Mouse (Mus musculus) heart, embryonic 12.5 days (tissue): ENCODE measurements around the gene Gse1. TPM values are rescaled to one million over a fixed set of nuclear protein-coding genes. Genes with fewer than 3 reads are reported as not detected.
A peak's percentile ranks its signal among the peaks of the same experiment; 100 is the strongest.

ENCODE experiments used
- ATAC-seq: fragments of 200-750 bp; cut with Nextera tagmentation; 2 replicates; pipeline ENCODE4 v1.8.0; 2017; ENCODE audit warnings: moderate TSS enrichment, moderate library complexity; ENCODE audit not compliant: insufficient number of reproducible peaks, low FRiP score
- H3K27ac ChIP-seq: fragments of 300-500 bp; sonication (generic); 2 replicates; pipeline ENCODE4 v1.5.1; 2016; ENCODE audit warnings: mild to moderate bottlenecking, moderate library complexity; ENCODE audit not compliant: poor library complexity, severe bottlenecking
- H3K27me3 ChIP-seq: fragments of 300-500 bp; sonication (generic); replicated peaks from 2 replicates; pipeline ENCODE4 v1.6.1; 2016; ENCODE audit warnings: mild to moderate bottlenecking, moderate library complexity
- H3K36me3 ChIP-seq: fragments of 300-500 bp; sonication (generic); 2 replicates; pipeline ENCODE4 v1.6.1; 2016; ENCODE audit warnings: mild to moderate bottlenecking, moderate library complexity
- H3K4me1 ChIP-seq: fragments of 300-500 bp; sonication (generic); replicated peaks from 2 replicates; pipeline ENCODE4 v1.6.1; 2016; ENCODE audit warnings: mild to moderate bottlenecking
- H3K4me2 ChIP-seq: fragments of 300-500 bp; sonication (generic); 2 replicates; pipeline ENCODE4 v1.6.1; 2016; ENCODE audit warnings: mild to moderate bottlenecking, moderate library complexity
- H3K4me3 ChIP-seq: fragments of 300-500 bp; sonication (generic); 2 replicates; pipeline ENCODE4 v1.5.1; 2016; ENCODE audit warnings: mild to moderate bottlenecking
- H3K9ac ChIP-seq: fragments of 300-500 bp; sonication (generic); 2 replicates; pipeline ENCODE4 v1.6.1; 2016; ENCODE audit warnings: mild to moderate bottlenecking, moderate library complexity
- H3K9me3 ChIP-seq: fragments of 300-500 bp; sonication (generic); replicated peaks from 2 replicates; pipeline ENCODE4 v1.6.1; 2016; ENCODE audit warnings: mild to moderate bottlenecking, moderate library complexity
- WGBS: fragments of 180-500 bp; shearing (Covaris S2); methylation state at CpG from one replicate; pipeline ENCODE4 v1.1.7; 2016; 5-methylcytosine and 5-hydroxymethylcytosine counted together
- polyA plus RNA-seq: library from polyadenylated mRNA; unstranded; fragments of >200 nt; fragmentation: Nextera tagmentation; extraction: Ambion mirVana; gene quantifications from 2 replicates; pipeline ENCODE4 v1.2.1, GENCODE M21; 2016

Gene Gse1
- polyA plus RNA-seq, 1 experiment from 2014 or later = 14.0 TPM

DNA sequence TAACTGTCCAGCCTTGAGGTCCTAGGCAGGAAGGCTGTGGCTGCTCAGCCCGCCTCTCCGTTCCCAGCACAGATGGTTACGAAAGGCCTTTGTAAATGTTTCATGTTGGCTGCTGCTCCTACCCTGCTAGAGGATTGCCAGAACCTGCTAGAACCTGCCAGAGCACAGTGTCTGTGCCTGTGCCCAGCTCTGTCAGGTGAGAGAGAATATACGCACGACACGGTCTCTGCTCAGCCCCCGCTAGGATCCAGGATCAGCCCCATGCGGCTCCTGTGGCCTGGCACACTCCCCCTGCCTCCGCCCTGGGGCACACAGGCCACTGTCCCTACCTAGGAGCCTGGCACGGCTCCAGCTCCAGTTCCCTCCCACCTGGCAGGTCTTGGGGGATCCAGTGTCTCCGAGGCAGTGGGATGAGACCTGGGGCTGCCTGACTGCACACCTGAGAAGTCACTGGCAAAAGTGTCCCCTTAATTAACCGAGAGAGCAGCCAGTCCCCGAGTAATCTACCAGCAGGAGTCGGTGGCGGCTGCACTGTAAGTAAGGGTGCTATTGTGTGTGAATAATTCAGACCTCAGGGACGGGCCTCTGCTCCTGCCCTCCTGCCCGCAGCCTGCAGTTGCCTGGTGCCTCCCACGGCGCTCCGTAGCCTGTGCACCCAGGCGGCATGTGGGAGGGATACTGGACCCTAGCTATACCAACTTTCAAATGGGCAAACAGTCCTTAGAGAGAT lies 209.6 kb downstream of the Gse1 start:
- WGBS = 83% methylated on average over 21 of the region's 21 CpGs
- peaks cover 6% of the 10 kb centered on the region for H3K9me3 ChIP-seq
- no peaks in the 10 kb centered on the region for H3K36me3 ChIP-seq
- H3K27me3 ChIP-seq = peaks cover 31% of the 10 kb centered on the region
- no peak overlapping the region for H3K4me2 ChIP-seq
- no peak overlapping the region for H3K9ac ChIP-seq
- H3K4me1 ChIP-seq = peaks cover 37% of the 10 kb centered on the region
- H3K27ac ChIP-seq = no peak overlapping the region
- no peak for ATAC-seq
- H3K4me3 ChIP-seq = no peak overlapping the region

DNA sequence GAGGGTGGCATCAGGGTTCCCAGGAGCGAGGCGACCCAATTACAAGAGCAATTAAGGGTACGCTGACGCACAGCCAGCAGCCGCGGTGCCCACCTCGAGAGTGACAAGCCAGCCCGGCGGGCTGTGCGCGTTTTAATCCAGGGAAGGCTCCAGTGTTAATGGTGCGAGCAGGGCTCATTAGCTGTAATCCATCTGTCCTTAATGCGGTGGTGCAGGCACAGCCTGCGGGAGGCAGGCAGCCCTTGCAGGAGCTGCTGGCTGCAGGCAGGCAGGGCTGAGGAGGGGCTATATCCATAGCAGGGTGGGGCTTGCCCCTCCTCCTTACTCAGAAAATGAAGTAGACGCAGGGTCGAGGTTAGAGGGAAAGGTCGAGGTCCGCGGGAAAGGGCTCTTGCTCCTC lies 211.1 kb downstream of the Gse1 start:
- peaks cover 31% of the 10 kb centered on the region for H3K27me3 ChIP-seq
- H3K9me3 ChIP-seq = no peaks in the 10 kb centered on the region
- no peak overlapping the region for H3K9ac ChIP-seq
- peak overlapping the region; percentile 14; the same call in 1 of the 2 replicates for H3K4me2 ChIP-seq
- H3K36me3 ChIP-seq = no peaks in the 10 kb centered on the region
- H3K4me1 ChIP-seq = peaks cover 40% of the 10 kb centered on the region
- ATAC-seq = no peak
- 19% methylated on average over 19 of the region's 19 CpGs for WGBS
- H3K4me3 ChIP-seq = no peak overlapping the region
- no peak overlapping the region for H3K27ac ChIP-seq

- no peak overlapping the region for H3K4me2 ChIP-seq
- ATAC-seq = no peak
- no peaks in the 10 kb centered on the region for H3K36me3 ChIP-seq
- H3K4me1 ChIP-seq = peaks cover 44% of the 10 kb centered on the region
- 91% methylated on average over 12 of the region's 12 CpGs for WGBS
- no peak overlapping the region for H3K9ac ChIP-seq
- H3K9me3 ChIP-seq = no peaks in the 10 kb centered on the region
- H3K27me3 ChIP-seq = peaks cover 31% of the 10 kb centered on the region
- H3K4me3 ChIP-seq = no peak overlapping the region
- H3K27ac ChIP-seq = no peak overlapping the region
Observed at GRCm38 (mm10) chr8:120440739-120441138, 212.5 kb downstream of the Gse1 start.

DNA sequence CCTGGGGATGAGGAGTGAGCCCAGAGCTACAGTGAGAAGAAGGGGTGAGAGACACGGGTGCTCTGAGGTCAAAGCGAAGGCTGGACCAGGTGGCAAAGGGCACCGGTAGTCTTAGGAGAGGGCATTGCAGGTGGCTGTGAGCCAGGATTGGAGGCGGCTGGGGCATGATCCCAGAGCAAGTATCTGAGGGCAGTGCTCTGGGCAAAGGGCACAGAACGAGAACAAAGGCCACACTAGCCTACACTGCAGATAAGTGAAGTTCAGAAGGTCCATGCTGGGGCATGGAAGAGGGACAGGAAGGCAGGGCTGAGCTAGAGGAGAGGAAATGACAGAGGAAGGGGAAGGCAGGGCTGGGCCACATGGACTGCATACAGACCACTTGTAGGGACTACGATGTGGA lies 213.4 kb downstream of the Gse1 start:
- WGBS = 67% methylated on average over 6 of the region's 6 CpGs
- Histone ChIP-seq H3K4me2 (no peak overlapping the region), H3K36me3 (no peaks in the 10 kb centered on the region), H3K27me3 (peaks cover 23% of the 10 kb centered on the region), H3K27ac (no peak overlapping the region), H3K9me3 (no peaks in the 10 kb centered on the region), H3K4me1 (peaks cover 37% of the 10 kb centered on the region), H3K4me3 (no peak overlapping the region), H3K9ac (no peak overlapping the region)
- no peak for ATAC-seq

GRCm38 (mm10) chr8:120442306-120443003 lies 214.2 kb downstream of the Gse1 start:
- no peak overlapping the region for H3K27ac ChIP-seq
- peaks cover 35% of the 10 kb centered on the region for H3K4me1 ChIP-seq
- H3K36me3 ChIP-seq = no peaks in the 10 kb centered on the region
- no peak overlapping the region for H3K4me2 ChIP-seq
- 23% methylated on average over 4 of the region's 4 CpGs for WGBS
- peaks cover 22% of the 10 kb centered on the region for H3K27me3 ChIP-seq
- H3K4me3 ChIP-seq = no peak overlapping the region
- H3K9me3 ChIP-seq = no peaks in the 10 kb centered on the region
- H3K9ac ChIP-seq = no peak overlapping the region
- 0 out of 2 replicates have a peak, but pooled peaks have one; percentile 4 for ATAC-seq

GRCm38 (mm10) chr8:120445249-120445648 lies 217.0 kb downstream of the Gse1 start:
- Histone ChIP-seq H3K4me3 (no peak overlapping the region), H3K36me3 (no peaks in the 10 kb centered on the region), H3K9me3 (no peaks in the 10 kb centered on the region), H3K4me2 (no peak overlapping the region), H3K27me3 (0 out of 2 replicates have a peak, but pooled peaks cover 7% of the 10 kb centered on the region), H3K27ac (no peak overlapping the region), H3K9ac (no peak overlapping the region), H3K4me1 (peaks cover 40% of the 10 kb centered on the region)
- no peak for ATAC-seq
- 61% methylated on average over 10 of the region's 10 CpGs for WGBS

GRCm38 (mm10) chr8:120448131-120448530 lies 219.9 kb downstream of the Gse1 start:
- no peak overlapping the region for H3K9ac ChIP-seq
- H3K27me3 ChIP-seq = 0 out of 2 replicates have a peak, but pooled peaks cover 4% of the 10 kb centered on the region
- H3K9me3 ChIP-seq = no peaks in the 10 kb centered on the region
- ATAC-seq = no peak
- peaks cover 20% of the 10 kb centered on the region for H3K4me1 ChIP-seq
- H3K27ac ChIP-seq = no peak overlapping the region
- no peak overlapping the region for H3K4me2 ChIP-seq
- H3K4me3 ChIP-seq = no peak overlapping the region
- no peaks in the 10 kb centered on the region for H3K36me3 ChIP-seq
- 86% methylated on average over 6 of the region's 6 CpGs for WGBS

DNA sequence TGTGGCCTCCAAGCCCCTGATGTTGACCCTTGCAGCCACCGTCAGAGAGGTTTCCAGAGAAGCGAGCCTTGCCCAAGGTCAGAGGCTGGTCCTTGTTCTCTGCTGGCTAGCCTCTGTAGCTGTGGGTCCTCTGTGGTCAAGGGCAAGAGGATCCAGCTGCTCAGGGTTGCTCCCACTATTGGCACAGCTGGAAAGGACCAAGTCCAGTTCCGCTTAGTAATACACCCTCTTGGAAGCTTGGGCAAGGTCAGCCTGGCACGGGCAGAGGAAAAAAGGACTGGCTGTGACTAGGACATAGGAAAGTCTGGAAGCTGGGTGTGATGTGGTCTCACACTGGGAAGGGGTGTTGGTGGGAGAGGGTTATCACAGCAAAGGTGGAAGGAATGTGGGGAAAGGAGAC lies 220.9 kb downstream of the Gse1 start:
- Histone ChIP-seq H3K9ac (no peak overlapping the region; the same call in 1 of the 2 replicates), H3K27me3 (0 out of 2 replicates have a peak, but pooled peaks cover 4% of the 10 kb centered on the region), H3K27ac (no peak overlapping the region), H3K9me3 (no peaks in the 10 kb centered on the region), H3K4me1 (peaks cover 27% of the 10 kb centered on the region), H3K4me2 (no peak overlapping the region), H3K4me3 (no peak overlapping the region), H3K36me3 (no peaks in the 10 kb centered on the region)
- no peak for ATAC-seq
- WGBS = 82% methylated on average over 4 of the region's 4 CpGs

DNA sequence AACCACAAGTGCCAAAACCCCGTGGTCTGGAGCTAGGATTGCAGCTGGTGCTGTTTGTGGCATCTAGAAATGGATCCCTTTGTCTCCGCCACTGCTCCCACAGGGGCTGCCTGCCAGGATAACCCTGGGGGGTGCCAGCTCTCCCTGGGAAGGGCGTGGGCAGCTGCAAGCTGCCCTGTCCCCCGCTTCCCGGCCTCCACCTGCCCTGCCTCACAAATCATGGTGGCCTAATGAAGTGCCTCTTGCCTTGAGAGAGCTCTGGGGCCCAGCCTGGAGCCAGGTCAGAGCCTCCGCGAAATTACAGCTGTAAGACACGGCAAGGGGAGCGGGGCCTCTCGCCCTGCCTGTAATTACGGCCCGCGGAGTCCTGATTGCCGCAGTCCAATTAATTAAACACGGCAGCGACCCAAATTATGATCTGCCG lies 221.4 kb downstream of the Gse1 start:
- H3K4me3 ChIP-seq = no peak overlapping the region
- H3K9me3 ChIP-seq = no peaks in the 10 kb centered on the region
- no peaks in the 10 kb centered on the region for H3K36me3 ChIP-seq
- H3K9ac ChIP-seq = no peak overlapping the region; the same call in 1 of the 2 replicates
- no peak for ATAC-seq
- peak overlapping the region; percentile 23 for H3K4me2 ChIP-seq
- no peak overlapping the region for H3K27ac ChIP-seq
- H3K27me3 ChIP-seq = 0 out of 2 replicates have a peak, but pooled peaks cover 4% of the 10 kb centered on the region
- H3K4me1 ChIP-seq = peaks cover 32% of the 10 kb centered on the region
- 49% methylated on average over 17 of the region's 17 CpGs for WGBS

DNA sequence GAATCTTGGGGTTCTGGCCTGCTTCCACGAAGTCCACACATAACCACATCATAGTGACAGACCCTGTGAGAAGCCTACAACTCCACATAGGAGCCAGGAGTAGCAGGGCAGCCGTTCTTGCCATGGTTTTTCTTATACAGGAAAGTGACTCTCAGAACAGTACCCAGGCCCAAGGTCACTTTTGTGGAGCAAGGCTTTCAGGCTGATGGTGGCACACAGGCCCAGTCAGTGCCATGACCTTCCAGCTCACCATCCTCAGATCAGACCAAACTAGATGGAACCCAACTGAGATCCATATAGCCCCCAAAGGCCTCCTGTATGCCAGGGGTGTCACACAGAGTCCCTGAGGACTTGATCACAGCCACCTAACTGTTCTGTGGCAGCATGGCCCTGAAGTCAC lies 223.9 kb downstream of the Gse1 start:
- no peak overlapping the region for H3K27ac ChIP-seq
- ATAC-seq = no peak
- H3K36me3 ChIP-seq = no peaks in the 10 kb centered on the region
- peaks cover 52% of the 10 kb centered on the region for H3K4me1 ChIP-seq
- no peak overlapping the region for H3K9ac ChIP-seq
- no peak overlapping the region for H3K4me3 ChIP-seq
- no peak overlapping the region for H3K4me2 ChIP-seq
- H3K27me3 ChIP-seq = 0 out of 2 replicates have a peak, but pooled peaks cover 4% of the 10 kb centered on the region
- WGBS = 90% methylated on average over 2 of the region's 2 CpGs
- no peaks in the 10 kb centered on the region for H3K9me3 ChIP-seq

DNA sequence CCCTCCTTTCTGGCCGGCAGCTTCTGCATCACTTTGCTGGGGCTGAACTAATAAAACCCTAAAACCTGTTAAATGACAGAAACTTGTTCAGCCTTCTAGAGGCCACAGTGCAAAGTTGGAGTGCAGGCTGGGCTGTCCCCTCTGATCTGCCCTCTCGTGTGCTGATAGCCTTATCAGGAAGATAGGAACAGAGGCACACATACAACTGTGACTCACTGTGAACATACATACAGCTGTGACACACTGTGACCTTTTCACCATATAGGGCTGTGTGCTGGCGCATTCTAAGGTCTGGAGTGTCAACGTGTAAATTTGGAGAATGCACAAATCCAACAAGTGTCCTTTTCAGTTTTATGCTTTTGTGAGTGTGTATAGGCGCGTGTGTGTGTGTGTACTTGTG lies 226.1 kb downstream of the Gse1 start:
- H3K4me3 ChIP-seq = no peak overlapping the region
- no peak overlapping the region for H3K27ac ChIP-seq
- ATAC-seq = no peak
- H3K4me2 ChIP-seq = no peak overlapping the region
- H3K4me1 ChIP-seq = peaks cover 54% of the 10 kb centered on the region
- H3K27me3 ChIP-seq = 0 out of 2 replicates have a peak, but pooled peaks cover 4% of the 10 kb centered on the region
- H3K9me3 ChIP-seq = no peaks in the 10 kb centered on the region
- no peaks in the 10 kb centered on the region for H3K36me3 ChIP-seq
- 46% methylated on average over 6 of the region's 6 CpGs for WGBS
- peak overlapping the region; percentile 6; the same call in 1 of the 2 replicates for H3K9ac ChIP-seq
